Mouse (Mus musculus) heart, postnatal 0 days (tissue): Measurements from ENCODE around the gene Gm14326. TPM values are rescaled to one million over a fixed set of nuclear protein-coding genes. Genes with fewer than 3 reads are reported as not detected.

ENCODE experiments used
- polyA plus RNA-seq: library from polyadenylated mRNA; unstranded; fragments of >200 nt; fragmentation: Nextera tagmentation; extraction: Ambion mirVana; gene quantifications from 2 replicates; pipeline ENCODE4 v1.2.1, GENCODE M21; 2015
- total RNA-seq: library from RNA; depleted of rRNA; stranded (reverse); fragments of >200 nt; gene quantifications from 2 replicates; pipeline ENCODE4 v1.2.3, GENCODE M21; 2014; ENCODE audit warnings: low replicate concordance; rRNA removed

Gene Gm14326
- total and polyA plus RNA-seq, 2 experiments from 2014 or later = 12.3 to 37.8 TPM

Other genes starting within 250 kb of the Gm14326 start
- 3.4 TPM in 1 of 2 replicates, not detected in the other for gene Gm14322, start 198.0 kb downstream of the Gm14326 start, total RNA-seq
- gene Gm14322, start 198.0 kb downstream of the Gm14326 start, polyA plus RNA-seq = 3.2 and 3.5 TPM in 2 replicates
- 17.9 and 160 TPM in 2 replicates for gene Gm14325, start 117.0 kb downstream of the Gm14326 start, total RNA-seq
- 24.0 and 25.4 TPM in 2 replicates for gene Gm14325, start 117.0 kb downstream of the Gm14326 start, polyA plus RNA-seq
- 0.46 TPM in 1 of 2 replicates, not detected in the other for gene Gm14327, start 60.2 kb downstream of the Gm14326 start, total RNA-seq
- 5.6 and 5.7 TPM in 2 replicates for gene Gm14327, start 60.2 kb downstream of the Gm14326 start, polyA plus RNA-seq
- not detected in 2 replicates for gene Zfp972, start 31.7 kb downstream of the Gm14326 start, total RNA-seq
- 0.38 and 0.89 TPM in 2 replicates for gene Zfp972, start 31.7 kb downstream of the Gm14326 start, polyA plus RNA-seq
- 9.7 and 24.4 TPM in 2 replicates for gene Zfp971, start 66.0 kb upstream of the Gm14326 start, total RNA-seq
- gene Zfp971, start 66.0 kb upstream of the Gm14326 start, polyA plus RNA-seq = 13.6 and 15.2 TPM in 2 replicates
- gene Zfp931, start 121.2 kb upstream of the Gm14326 start, total RNA-seq = 4.6 and 9.7 TPM in 2 replicates
- 7.7 and 8.8 TPM in 2 replicates for gene Zfp931, start 121.2 kb upstream of the Gm14326 start, polyA plus RNA-seq
- gene Phactr3, start 161.7 kb upstream of the Gm14326 start, total RNA-seq = 4.0 TPM in 1 of 2 replicates, not detected in the other
- 3.4 and 3.6 TPM in 2 replicates for gene Phactr3, start 161.7 kb upstream of the Gm14326 start, polyA plus RNA-seq